ENCODE assay signal across 11 mouse cellular contexts in the genomic region with DNA sequence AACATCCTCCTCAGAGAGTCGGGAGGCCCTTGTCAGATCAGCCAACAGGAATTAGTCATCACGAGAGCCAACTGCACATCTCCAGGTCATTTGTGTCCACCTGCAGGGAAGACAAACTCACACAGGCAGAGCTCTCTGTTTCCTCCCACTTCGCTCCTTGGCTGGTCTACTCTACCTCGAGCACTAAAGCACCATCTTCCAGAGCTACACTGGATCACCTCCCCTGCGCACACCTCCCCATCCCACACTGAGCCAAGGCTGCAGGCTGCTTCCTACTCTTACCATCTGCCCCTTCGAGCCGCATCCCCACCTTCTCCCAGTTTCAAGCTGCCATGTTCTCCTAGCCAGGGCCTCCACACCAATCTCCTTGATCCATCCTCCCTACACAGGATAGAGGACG.
DNase-seq lines count a peak whose midpoint lies in the region; TF ChIP-seq lines count a peak whose summit lies in the region.
"Had no signal": no experiment of that assay in that cellular context is flagged by ENCODE, and none has a peak within 500 bp of the region (broad histone marks: within the 10 kb centered on the region; RNA-seq: fewer than 3 reads in every experiment).

No protein-coding gene starts in this region.

- H3K4me1 ChIP-seq in cortical plate, adult 2 months (ENCODE audit: control insufficient read depth, insufficient read depth, low read length) = peaks cover 9% of the 10 kb centered on the region
- no peaks in the 10 kb centered on the region for H3K4me1 ChIP-seq in heart, embryonic 10.5 days
- H3K4me1 ChIP-seq: limb, embryonic 12.5 days had no signal

- H3K27me3 ChIP-seq in heart, embryonic 10.5 days (ENCODE audit: insufficient read depth, poor library complexity, severe bottlenecking) = peaks cover 26% of the 10 kb centered on the region
- H3K27me3 ChIP-seq: hindbrain, embryonic 15.5 days had no signal

- H3K36me3 ChIP-seq in heart, embryonic 10.5 days = no peaks in the 10 kb centered on the region
- H3K36me3 ChIP-seq: hindbrain, embryonic 15.5 days; limb, embryonic 12.5 days had no signal

- H3K9me3 ChIP-seq in heart, embryonic 10.5 days = no peaks in the 10 kb centered on the region
- H3K9me3 ChIP-seq: hindbrain, embryonic 15.5 days; limb, embryonic 12.5 days had no signal

- no peak for TF ChIP-seq CTCF in cortical plate, adult 2 months (IDR thresholded peaks at IDR 0.05; ENCODE audit: extremely low read depth, insufficient read depth, low read length)

- no peak for TF ChIP-seq POLR2A in cortical plate, adult 2 months (IDR thresholded peaks at IDR 0.05; ENCODE audit: extremely low read depth, insufficient read depth, low read length)

- 68% methylated on average over 8 of the region's 8 CpGs for WGBS in heart, embryonic 10.5 days

- H3K27ac ChIP-seq in cortical plate, adult 2 months (ENCODE audit: insufficient read depth, low read length) = 0 out of 2 replicates have a peak overlapping the region, but pooled peaks have one; percentile 4
- H3K27ac ChIP-seq in heart, embryonic 10.5 days = no peak overlapping the region
- H3K27ac ChIP-seq: hindbrain, embryonic 15.5 days; limb, embryonic 12.5 days had no signal

- peak; percentile 38 to 72 for DNase-seq in layer of hippocampus, adult 18-20 months (ENCODE audit: low spot score in 2 of 2)
- no peak for DNase-seq in layer of hippocampus, postnatal 25 days (ENCODE audit: extremely low spot score in 1 of 2, low spot score in 1 of 2)
- DNase-seq in cerebellum, adult 8-10 months = peak; percentile 69
- peak; percentile 73 for DNase-seq in right cerebral cortex, postnatal 25 days
- DNase-seq in lung, adult 18-20 months = no peak
- DNase-seq in heart, embryonic 10.5 days (ENCODE audit: low spot score) = no peak
- DNase-seq: lung, adult 2 months; thymus, postnatal 14 days had no signal

- H3K4me3 ChIP-seq in cortical plate, adult 2 months (ENCODE audit: insufficient read depth, low read length) = no peak overlapping the region
- no peak overlapping the region for H3K4me3 ChIP-seq in heart, embryonic 10.5 days
- H3K4me3 ChIP-seq: hindbrain, embryonic 15.5 days; limb, embryonic 12.5 days had no signal

Comparison
In these comparisons a context has a peak if more than half of its experiments do, and no peak if none do; other contexts are left out.
1. DNase-seq: peak in layer of hippocampus, adult 18-20 months (2 of 2), cerebellum, adult 8-10 months (single experiment) and right cerebral cortex, postnatal 25 days (single experiment); none in layer of hippocampus, postnatal 25 days (0 of 2), lung, adult 18-20 months (0 of 2) and heart, embryonic 10.5 days (single experiment).